Mouse (Mus musculus): Measurements from ENCODE around the gene Tgfbr3. TPM values are rescaled to one million over a fixed set of nuclear protein-coding genes. Genes with fewer than 3 reads are reported as not detected.

Gene Tgfbr3
- total RNA-seq, 2 experiments from 2014 or later = 1.7 to 5.6 TPM

DNA sequence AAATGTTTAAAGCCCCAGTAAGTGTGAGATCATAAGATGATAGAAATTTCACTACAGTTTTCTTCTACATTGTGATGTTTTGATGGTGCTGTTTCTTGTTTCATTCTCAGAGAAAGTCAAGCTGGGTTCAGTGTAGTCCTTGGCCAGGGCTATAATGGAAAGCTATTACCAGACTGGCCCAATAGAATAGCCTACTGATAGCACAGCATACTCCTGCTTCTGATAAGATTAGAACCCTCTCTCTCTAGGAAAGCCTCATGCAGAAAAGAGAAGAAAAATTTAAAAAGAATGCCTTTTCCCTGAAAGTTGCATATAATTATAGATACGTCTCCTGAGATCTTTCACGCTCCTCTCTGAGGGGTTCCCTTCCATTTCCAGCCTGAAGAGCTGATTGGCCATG, 46.0 kb downstream of the Tgfbr3 start:
- ATAC-seq (replicated peaks; ENCODE audit: poor library complexity) = peak; percentile 56; the same call in 1 of the 2 replicates

DNA sequence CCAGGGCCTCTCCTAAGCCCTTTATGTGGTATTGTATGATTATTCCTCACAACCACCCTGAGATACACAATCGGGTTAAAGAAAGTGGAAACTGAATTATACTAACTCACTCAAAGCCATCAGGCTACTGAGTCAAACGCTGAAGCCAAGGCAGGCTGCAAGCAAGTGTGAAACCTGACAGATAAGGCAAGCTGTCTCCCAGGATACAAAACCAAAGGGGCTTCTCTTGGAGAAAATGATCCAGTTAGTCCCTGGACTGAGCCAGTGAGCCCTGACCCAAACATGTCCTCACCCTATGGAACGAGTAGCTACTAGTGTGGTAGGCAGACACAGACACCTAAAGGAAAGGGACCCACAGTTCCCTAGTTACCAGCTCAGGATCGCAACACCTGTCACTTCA, 46.4 kb downstream of the Tgfbr3 start:
- peak; percentile 66 for ATAC-seq (replicated peaks; ENCODE audit: poor library complexity)

DNA sequence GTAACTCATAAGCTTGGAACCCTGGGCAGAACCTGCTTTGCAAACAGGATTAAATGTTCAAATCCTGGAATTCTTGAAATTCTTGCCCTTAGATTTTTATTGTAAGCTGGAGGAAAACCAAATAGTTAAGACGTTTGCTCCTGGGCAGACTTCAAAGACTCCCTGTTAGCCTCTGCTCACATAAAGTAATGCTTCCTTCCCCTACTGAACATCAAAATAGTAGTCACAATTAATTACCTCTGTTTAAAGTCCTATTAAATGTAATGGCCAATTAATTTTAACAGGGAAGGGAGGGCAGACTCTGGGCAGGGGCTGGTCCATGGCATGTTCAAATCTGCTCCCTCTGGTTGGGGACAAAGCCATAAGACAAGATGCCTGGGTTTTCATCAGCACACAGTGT, 49.2 kb downstream of the Tgfbr3 start:
- no peak for ATAC-seq (replicated peaks; ENCODE audit: poor library complexity)

DNA sequence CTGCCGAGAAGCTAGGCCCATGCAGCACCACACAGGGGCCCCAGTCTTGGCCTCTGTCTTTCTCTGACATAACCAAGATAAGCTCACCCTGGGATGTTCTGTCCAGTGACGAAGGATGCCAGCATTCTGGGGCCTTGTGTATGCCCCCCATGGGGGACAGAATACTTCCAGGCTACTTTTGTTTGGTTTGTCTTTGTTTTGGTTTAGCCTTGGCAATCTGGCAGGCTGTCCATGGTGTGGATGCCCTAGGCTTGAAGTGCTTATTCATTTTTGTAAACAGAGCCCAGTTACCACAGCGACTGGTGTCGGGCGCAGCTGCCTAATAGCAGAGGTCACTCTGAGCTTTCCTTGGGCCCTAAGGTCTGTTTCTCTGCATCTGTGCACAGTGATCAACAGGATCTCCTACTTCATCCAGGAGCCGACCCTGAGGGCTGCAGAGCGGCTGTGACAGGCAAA, 51.4 kb downstream of the Tgfbr3 start:
- no peak for ATAC-seq (replicated peaks; ENCODE audit: poor library complexity)

DNA sequence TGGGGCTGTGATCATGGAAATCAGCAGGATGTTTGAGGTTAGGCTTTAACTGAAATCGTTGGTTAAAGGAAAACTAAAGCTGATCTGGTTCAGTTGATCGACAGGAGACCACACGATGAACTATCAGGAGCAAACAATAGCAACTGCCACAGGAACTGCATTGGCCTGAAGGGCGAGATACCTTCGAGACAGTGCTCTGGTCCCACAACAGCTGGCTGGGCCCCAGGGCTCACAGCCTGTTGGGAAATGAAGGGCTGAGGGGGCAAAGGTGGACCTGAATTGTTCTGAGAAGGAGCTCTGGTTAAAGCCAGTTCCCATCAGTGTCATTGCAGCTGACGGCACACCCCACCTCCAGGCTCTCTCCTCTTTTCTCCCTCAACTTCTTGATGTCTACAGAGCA, 52.5 kb downstream of the Tgfbr3 start:
- ATAC-seq (replicated peaks; ENCODE audit: poor library complexity) = peak; percentile 81

DNA sequence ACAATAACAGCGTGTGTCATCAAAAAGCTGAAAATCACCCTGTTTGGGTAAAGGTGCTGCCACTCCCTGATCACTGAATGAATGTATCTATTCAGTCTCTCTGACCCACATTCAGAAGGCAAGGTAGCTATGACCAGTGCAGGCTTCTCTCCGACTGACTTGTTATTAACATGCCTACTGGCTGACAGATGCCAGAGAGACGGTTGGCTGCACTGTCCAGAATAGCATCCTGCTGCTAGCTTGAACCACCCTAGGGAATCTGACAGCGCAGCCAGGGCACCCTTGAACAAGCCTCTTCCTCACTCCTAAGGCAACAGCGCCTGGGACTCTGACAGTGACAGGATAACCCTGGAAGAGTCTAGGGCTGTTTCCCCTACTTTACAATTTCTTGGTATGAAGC, 53.4 kb downstream of the Tgfbr3 start:
- no peak for ATAC-seq (replicated peaks; ENCODE audit: poor library complexity)

DNA sequence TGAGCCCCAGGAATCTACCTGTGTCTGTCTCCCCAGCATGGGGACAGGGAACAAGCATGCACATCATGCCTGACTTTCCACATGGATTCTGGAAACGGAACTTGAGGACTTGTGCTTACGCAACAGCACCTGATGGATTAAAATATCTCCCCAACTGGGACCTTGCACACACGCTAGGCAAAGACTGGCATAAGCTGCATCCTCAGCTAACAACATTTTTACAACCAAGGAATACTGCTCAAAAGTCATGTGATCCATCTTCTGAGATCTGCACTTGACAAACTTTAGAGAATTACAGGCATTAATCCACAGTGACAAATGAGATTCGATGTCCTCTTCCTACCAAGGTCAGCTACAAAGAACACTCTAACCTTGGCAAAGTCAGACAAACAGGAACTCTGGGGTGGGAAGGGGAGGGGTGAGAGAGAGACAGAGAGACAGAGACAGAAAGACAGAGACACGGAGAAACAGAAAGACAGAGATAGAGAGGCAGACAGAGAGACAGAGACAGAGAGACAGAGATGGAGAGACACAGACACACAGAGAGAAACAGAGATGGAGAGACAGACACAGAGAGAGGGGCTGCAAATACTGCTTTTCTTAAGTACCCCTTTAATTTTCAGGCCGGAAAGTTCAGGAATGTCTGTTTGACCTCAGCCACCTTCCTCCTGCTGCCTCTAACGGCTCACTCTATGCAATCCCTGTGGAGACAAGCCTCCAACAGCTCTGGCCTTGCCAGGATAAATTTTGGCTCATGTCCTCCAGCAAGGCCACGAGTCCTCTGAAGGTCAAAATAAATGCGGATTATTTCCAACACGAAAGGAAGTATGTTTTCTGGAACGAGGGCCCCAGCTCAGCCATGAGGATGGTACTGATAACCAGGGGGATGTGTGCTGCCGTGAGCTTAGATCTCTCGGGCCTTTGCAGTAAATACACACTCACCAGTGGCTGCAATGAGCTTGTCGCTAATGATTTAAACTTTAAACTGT, 55.8 kb downstream of the Tgfbr3 start:
- ATAC-seq (replicated peaks; ENCODE audit: poor library complexity) = 0 out of 2 replicates have a peak, but pooled peaks have one; percentile 24

DNA sequence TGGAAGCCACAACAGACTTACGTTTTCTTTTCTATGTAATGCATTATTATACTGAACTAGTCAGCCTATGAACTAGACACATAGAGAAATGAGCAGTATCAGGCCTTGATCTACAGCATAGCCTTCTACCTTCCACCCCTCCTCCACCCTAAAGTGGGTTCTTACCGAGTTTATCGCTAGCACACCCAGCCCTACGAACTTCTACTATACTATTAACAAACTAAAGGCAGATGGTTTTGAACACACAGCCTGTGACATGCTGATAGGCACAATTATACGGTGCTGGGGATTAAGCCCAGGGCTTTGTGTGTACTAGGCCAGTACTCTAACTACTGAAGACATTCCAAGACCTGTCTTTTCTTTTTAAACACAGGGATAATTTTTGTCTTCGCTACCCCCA, 59.2 kb downstream of the Tgfbr3 start:
- peak; percentile 72 for ATAC-seq (replicated peaks; ENCODE audit: poor library complexity)

DNA sequence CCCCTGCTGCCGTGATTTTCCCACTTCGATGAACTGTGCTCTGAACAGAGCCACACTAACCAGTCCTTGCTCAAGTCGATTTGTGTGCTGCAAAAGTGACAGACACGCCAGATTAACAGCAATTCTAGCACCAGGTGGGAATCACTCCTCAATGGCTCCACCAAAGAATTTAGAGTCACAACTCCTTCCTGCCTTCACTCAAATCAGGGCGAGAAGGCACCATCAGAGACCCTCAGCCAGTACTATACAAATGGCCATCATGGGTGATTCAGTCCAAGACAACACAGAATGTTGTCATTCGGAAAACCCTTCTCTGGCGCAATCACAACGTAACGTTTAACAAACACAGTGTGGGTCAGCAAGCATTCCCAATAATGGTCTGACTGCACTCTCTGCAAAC, 60.4 kb downstream of the Tgfbr3 start:
- no peak for ATAC-seq (replicated peaks; ENCODE audit: poor library complexity)

DNA sequence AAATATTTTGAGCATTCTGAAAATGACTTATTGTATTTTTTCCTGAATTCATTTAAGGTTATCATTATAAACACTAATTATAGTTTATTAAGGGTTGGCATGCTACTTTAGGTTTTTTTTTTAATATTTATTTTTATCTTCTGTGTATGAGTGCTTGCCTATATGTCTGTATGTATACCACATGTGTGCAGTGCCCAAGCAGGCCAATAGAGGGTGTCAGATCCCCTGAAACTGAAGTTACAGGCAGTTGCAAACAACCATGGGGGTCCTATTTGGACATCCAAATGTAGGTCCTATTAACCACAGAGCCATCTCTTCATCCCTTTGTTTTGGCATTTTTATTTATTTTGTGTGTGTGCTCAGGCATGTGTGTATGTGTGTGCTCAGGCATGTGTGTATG, 61.8 kb downstream of the Tgfbr3 start:
- no peak for ATAC-seq (replicated peaks; ENCODE audit: poor library complexity)

DNA sequence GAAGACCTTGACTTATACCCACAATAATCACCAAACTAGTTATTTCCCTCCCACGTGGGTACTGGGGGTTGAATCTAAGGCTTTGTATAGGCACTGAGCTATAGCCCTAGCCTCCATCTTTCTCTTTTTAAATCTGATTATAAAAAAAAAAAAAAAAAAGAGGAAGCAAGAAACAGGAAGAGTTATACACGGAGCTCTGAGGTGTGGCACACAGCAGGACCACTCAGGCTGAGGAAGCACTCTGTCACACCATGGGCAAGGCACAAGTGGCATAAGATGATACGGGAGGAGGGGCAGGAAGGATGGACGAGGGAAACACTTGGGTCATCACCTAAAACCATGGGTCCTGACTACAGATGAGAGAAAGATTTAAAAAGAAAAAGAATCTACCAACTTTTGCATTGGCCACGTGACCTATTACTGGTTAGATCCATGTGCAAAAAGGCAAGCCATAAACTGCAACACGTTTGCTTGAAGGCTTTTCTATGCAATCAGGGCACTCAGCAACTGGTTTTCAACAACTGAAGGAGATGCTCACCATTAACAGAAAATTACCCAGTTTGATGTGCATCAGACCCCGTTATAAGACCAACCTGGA, 64.5 kb downstream of the Tgfbr3 start:
- ATAC-seq (replicated peaks; ENCODE audit: poor library complexity) = peak; percentile 65

DNA sequence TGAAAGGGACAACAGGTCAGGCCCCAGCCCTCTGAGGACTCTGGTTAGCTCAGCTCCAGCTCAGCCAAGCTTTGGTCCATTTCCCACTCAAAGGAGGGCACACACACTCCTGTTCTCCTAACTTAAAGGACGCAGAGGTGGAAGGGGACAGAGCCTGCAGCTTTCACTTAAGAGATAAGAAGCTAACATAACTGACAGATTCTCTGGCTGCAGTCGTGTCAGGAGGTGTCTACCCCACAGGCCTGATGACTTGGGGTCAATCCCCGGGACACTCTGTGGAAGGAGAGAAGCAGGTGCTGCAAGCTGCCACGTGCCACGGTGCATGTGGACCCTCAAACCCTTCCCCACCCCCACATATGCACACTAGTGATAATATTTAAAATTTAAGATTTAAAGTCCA, 65.3 kb downstream of the Tgfbr3 start:
- ATAC-seq (replicated peaks; ENCODE audit: poor library complexity) = peak; percentile 49

DNA sequence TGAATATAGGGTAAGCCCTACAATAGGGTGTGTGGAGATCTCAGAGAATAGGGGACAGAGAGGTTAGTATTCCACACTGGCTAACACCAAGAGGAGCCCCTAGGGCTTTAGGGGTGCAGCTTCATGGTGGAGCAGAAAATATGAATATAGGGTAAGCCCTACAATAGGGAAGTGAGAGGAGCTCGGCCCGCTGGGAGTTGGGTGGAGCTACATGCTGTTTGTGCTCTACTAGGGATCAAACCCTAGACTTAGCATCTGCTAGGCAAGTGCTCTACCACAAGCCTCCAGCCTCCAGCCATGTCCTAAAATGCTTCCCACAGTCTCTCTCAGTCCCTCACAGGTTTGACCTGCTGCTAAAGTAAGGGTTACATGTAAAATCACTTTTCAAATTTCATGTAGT, 65.9 kb downstream of the Tgfbr3 start:
- ATAC-seq (replicated peaks; ENCODE audit: poor library complexity) = 0 out of 2 replicates have a peak, but pooled peaks have one; percentile 24

DNA sequence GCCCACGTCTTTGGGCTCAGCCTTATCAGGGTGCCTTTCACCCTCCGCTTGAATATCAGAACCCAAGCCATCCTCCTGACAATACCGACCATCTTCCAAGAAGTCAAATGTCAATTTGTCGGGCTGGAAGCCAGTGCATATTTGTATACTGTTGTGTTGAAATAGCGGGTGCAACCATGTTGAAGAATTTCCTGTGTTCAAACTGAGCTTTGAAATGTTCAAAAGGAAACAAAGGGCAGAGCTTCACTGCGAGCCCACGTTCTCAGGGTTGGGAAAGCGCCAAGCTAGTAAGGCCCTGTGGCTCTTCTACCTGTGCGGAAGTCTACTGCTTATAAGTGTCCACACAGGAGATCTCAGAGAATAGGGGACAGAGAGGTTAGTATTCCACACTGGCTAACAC, 66.4 kb downstream of the Tgfbr3 start:
- no peak for ATAC-seq (replicated peaks; ENCODE audit: poor library complexity)

DNA sequence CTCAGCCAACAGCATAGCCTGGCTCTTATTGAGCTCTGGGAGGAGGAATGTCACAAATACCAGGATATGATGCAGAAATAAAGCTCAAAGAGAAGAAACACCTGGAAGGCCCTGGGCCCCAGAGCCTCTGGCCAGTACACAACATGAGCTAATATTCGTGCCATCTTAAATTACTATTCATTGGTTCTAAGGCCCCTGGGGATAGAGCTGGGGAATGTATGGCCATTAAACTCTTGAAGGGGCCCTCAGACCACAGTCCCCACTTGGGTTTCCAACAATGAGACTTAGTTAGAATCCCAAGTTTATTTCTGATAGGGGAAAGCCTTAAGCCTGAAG, 66.8 kb downstream of the Tgfbr3 start:
- no peak for ATAC-seq (replicated peaks; ENCODE audit: poor library complexity)

DNA sequence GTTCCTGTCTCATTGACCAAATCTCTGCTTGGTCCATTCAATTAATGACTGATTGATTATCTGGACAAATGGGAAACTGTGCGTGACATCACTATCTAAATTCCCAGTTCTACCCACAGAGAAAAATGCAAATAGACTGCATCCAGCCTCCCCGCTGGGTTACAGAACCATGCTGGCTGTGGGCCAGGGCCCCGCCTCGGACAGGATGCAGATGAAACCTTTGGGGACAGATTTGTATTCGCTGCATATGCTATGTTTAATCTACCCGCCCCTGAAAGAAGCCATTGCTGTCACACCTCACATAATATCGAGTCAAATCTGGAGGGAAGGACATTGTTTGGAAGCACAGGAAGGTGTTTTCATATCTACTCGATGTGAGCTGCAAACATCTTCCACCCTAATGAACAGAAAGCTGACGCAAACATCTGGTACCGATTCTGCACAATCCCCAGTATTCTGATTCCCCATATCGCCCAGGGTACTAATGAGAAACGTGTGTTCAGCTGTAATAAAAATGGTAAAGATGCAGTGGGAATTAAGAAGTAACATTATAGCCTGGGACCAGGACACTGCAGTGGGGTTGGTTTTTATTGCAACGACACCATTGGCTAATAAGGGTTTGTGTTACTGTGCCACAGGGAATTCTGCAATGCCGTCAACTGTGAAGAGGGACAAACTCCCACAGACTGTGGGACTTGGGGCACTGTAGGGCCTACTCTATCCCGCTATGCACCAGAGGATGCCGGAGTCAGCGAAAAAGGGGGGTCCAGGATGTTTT, 67.3 kb downstream of the Tgfbr3 start:
- ATAC-seq (replicated peaks; ENCODE audit: poor library complexity) = no peak

DNA sequence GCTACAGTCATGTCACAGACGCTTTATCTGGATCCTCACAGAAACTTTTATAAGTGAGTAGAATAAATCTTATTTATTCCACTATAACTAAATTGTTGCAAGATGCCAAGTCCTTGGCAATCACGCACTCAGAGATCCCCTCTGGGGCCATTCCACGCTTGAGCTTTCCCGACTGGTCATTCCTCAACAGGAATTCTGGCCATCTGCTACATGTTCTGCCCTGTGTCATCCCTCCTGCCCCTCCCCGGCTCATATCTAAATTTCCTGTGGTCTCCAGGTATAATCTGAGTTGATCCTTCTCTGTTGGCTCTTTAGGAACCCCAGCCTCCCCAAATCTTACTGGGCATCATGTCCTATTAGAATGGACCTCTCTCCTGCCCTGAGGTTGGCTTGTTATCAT, 68.5 kb downstream of the Tgfbr3 start:
- no peak for ATAC-seq (replicated peaks; ENCODE audit: poor library complexity)

DNA sequence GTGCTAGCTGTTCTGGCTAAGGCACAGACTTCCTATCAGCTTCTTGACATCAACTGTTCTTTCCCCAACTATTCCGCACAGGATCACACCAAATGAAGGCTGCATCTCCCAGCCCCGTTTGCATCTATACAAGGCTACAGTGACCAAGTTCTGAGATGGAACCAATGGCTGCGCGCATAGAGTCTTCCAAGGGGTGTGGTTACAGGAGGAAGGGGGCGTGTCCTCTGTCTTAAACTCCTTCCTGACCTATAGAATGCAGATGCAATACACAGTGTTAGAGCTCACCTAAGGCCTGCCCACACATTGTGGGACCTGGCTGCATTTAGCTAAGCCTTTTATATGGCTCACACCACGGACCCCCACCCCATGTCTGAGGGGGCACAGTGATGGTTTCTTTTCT, 69.5 kb downstream of the Tgfbr3 start:
- 0 out of 2 replicates have a peak, but pooled peaks have one; percentile 21 for ATAC-seq (replicated peaks; ENCODE audit: poor library complexity)

DNA sequence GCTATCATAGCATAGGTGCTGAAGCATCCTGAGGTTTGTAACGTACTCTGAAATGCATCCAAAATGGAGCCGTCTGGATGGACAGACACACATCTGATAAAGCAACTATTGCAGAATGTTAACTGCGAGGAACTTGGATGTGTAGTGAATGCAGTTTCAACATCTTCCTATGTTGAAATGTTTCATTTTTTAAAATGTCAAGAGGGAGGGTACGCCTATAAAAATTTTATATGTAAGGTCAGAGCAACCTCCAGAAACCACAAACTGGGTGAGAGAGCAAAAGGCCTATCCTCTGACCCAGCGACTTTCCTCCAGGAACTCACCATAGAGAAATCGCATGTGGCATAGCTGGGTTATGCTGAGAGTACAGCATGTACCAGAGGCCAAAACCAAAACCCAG, 70.1 kb downstream of the Tgfbr3 start:
- peak; percentile 19; the same call in 1 of the 2 replicates for ATAC-seq (replicated peaks; ENCODE audit: poor library complexity)

DNA sequence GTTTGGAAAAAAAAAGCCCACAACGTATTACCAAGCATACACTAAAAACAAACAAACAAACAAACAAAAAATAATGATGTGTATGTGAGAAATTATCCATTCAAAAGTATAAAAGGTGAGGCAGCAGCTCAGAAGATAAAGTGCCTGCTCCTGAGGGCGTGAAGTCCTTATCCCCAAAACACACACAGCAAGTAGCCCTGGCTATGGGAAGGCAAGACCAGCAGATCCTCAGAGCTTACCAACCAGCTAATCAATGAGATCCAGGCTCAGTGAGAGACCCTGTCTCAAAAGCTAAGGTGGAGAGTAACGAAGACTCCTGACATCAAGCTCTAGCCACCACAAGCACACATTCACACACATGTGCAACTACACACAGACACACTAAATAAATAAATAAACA, 70.8 kb downstream of the Tgfbr3 start:
- peak; percentile 51 for ATAC-seq (replicated peaks; ENCODE audit: poor library complexity)

DNA sequence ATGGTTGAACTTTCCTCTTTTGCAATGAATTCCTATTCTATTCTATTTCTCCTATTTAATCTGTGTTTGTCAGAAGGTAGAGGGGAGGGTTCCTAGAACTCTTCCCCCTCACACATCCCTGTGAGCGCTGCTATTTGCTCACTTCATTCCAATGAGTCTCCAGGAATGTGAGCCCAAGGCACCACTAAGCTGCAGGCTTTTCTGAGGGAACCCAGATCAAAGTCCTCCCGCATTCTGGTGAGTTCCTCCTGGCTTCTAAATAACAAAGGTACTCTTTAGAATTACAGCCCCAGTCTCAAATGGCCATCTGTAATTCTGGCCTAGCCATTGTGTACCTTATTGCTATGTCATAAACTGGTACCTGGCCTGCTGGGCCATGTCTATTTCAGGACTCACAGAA, 72.3 kb downstream of the Tgfbr3 start:
- ATAC-seq (replicated peaks; ENCODE audit: poor library complexity) = no peak
